10 mouse cellular contexts compared by ENCODE assay signal in the genomic region with DNA sequence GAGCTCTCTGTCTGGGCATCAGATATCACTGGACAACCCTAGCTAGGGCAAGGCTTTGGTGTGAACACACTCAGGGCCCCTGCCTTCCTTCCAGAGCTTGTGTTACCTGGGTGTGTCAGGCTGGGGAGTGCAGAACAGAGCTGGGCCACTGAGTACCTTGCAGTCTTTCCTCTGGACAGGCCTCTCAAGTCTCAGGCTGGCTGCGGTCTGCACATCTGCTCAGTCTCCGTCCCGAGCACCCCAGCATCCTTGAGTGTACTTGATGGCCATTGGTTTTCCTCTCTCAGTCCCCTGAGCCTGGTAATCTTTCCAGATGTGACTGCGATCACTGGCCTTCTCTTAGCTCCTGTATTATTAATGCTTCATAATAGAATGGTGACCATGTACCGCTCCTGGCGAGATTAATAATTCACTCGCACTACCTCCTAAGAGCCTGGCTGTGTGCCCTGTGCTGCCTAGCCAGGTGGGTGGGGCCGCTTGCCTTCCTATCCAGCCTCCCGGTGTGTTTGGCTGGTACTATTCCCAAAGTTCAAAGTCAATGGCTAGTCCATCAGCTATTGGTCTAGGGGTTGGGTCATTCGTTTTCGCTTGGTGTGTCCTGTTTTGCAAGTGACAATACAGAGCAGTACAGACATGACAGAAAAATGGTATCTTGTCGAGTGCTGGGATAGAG. TPM values are rescaled to one million over a fixed set of nuclear protein-coding genes. Genes with fewer than 3 reads are reported as not detected.
DNase-seq lines count a peak whose midpoint lies in the region; ATAC-seq and TF ChIP-seq lines count a peak whose summit lies in the region.
"Had no signal": no experiment of that assay in that cellular context is flagged by ENCODE, and none has a peak within 500 bp of the region (broad histone marks: within the 10 kb centered on the region; RNA-seq: fewer than 3 reads in every experiment).

No protein-coding gene starts in this region.

- WGBS in lung, adult 2 months, result 62% methylated on average over 12 of the region's 12 CpGs
- 95% methylated on average over 12 of the region's 12 CpGs for WGBS in forebrain, embryonic 10.5 days

- H3K9me3 ChIP-seq in forebrain, embryonic 10.5 days, result no peaks in the 10 kb centered on the region
- H3K9me3 ChIP-seq: embryonic facial prominence, embryonic 12.5 days; megakaryocyte, embryonic 14.5 days had no signal

- peaks cover 39% of the 10 kb centered on the region for H3K36me3 ChIP-seq in forebrain, embryonic 10.5 days (replicated peaks)

- H3K27ac ChIP-seq in forebrain, embryonic 10.5 days, result no peak overlapping the region
- H3K27ac ChIP-seq: embryonic facial prominence, embryonic 12.5 days had no signal

- no peak for TF ChIP-seq POLR2A in lung, adult 2 months (IDR thresholded peaks at IDR 0.05; ENCODE audit: borderline replicate concordance, extremely low read depth, low read depth, low read length)

- H3K4me1 ChIP-seq in lung, adult 2 months (ENCODE audit: control insufficient read depth, insufficient read depth, low read length), result peaks cover 26% of the 10 kb centered on the region
- peaks cover 37% of the 10 kb centered on the region for H3K4me1 ChIP-seq in forebrain, embryonic 10.5 days

- no peak for TF ChIP-seq CTCF in lung, adult 2 months (IDR thresholded peaks at IDR 0.05; ENCODE audit: insufficient read depth, low read length)

- DNase-seq in cerebellum, adult 9-11 months, result no peak
- DNase-seq in retina, embryonic 14.5 days (ENCODE audit: low spot score), result peak; percentile 23
- no peak for DNase-seq in retina, postnatal 1 day
- peak; percentile 65 for DNase-seq in lung, adult 2 months
- no peak for DNase-seq in thymus, postnatal 14 days
- no peak for DNase-seq in layer of hippocampus, adult 9-10 months (ENCODE audit: low spot score)
- no peak for DNase-seq in forebrain, embryonic 10.5 days (ENCODE audit: extremely low spot score, low spot score)

- H3K4me3 ChIP-seq in lung, adult 2 months (replicated peaks; ENCODE audit: extremely low read depth, low read depth, low read length), result no peak overlapping the region
- no peak overlapping the region for H3K4me3 ChIP-seq in forebrain, embryonic 10.5 days
- H3K4me3 ChIP-seq: embryonic facial prominence, embryonic 12.5 days; megakaryocyte, embryonic 14.5 days had no signal

- H3K27me3 ChIP-seq in forebrain, embryonic 10.5 days (ENCODE audit: poor library complexity, severe bottlenecking), result no peaks in the 10 kb centered on the region
- H3K27me3 ChIP-seq: embryonic facial prominence, embryonic 12.5 days had no signal

- ATAC-seq in cerebellum, adult (ENCODE audit: insufficient number of reproducible peaks, low FRiP score, low TSS enrichment), result 0 out of 2 replicates have a peak, but pooled peaks have one; percentile 7

RNA-seq across cellular contexts. Expression of gene Gramd4, which starts 34.6 kb away (rescaled TPM):
- polyA plus RNA-seq in lung, adult 2 months (2012; rRNA removed), result 21.5 and 24.4 TPM in 2 replicates
- 13.9 and 16.2 TPM in 2 replicates for polyA plus RNA-seq in forebrain, embryonic 10.5 days (2016; fragmentation: Nextera tagmentation; extraction: Ambion mirVana)

RNA-seq across cellular contexts. Expression of gene Celsr1, which starts 58.6 kb away (rescaled TPM):
- polyA plus RNA-seq in lung, adult 2 months (2012; rRNA removed), result 16.0 and 16.2 TPM in 2 replicates
- polyA plus RNA-seq in forebrain, embryonic 10.5 days (2016; fragmentation: Nextera tagmentation; extraction: Ambion mirVana), result 2.4 and 2.6 TPM in 2 replicates

Comparison
In these comparisons a context has a peak if more than half of its experiments do, and no peak if none do; other contexts are left out.
1. DNase-seq: peak in retina, embryonic 14.5 days (single experiment) and lung, adult 2 months (single experiment); none in cerebellum, adult 9-11 months (single experiment), retina, postnatal 1 day (single experiment), thymus, postnatal 14 days (single experiment), layer of hippocampus, adult 9-10 months (single experiment) and forebrain, embryonic 10.5 days (single experiment).